Comparison of ENCODE assay signal across 25 mouse cellular contexts in the genomic region with DNA sequence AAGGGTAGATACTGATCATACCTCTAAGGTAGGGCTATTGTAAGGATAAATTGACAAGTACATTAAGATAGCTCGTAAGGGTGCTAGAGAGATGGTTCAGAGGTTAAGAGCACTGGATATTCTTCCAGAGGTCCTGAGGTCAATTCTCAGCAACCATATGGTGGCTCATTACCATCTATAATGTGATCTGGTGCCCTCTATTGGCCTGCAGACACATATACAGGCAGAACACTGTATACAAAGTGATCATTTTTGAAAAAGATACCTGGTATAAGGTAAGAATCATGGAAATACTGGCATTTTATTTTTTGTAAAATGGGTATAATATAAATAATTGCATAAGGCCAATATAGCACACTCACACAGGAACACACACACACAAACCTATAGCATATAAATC.
DNase-seq lines count a peak whose midpoint lies in the region; ATAC-seq and TF ChIP-seq lines count a peak whose summit lies in the region.
"Had no signal": no experiment of that assay in that cellular context is flagged by ENCODE, and none has a peak within 500 bp of the region (broad histone marks: within the 10 kb centered on the region; RNA-seq: fewer than 3 reads in every experiment).

No protein-coding gene starts in this region.

- 0 out of 2 replicates have a peak, but pooled peaks have one; percentile 29 for TF ChIP-seq CTCF in intestine, postnatal 0 days (IDR thresholded peaks at IDR 0.05; ENCODE audit: low read depth)
- peak; percentile 35 for TF ChIP-seq CTCF in midbrain, postnatal 0 days (IDR thresholded peaks at IDR 0.05)

- DNase-seq in embryo, embryonic 11 days, result peak; percentile 20
- no peak for DNase-seq in embryo, embryonic 10 days (ENCODE audit: low spot score)
- no peak for DNase-seq in midbrain, postnatal 0 days (ENCODE audit: low spot score)
- no peak for DNase-seq in gastrocnemius, adult 18-20 months (ENCODE audit: low spot score)
- DNase-seq: adrenal gland, postnatal 14 days; cerebellum, adult 8-10 months; heart, postnatal 14 days; kidney, adult 9 months; kidney, postnatal 36 days; left cerebral cortex, postnatal 4 days; thymus, adult 18-20 months; thymus, postnatal 4 days had no signal

- H3K36me3 ChIP-seq in intestine, postnatal 0 days (ENCODE audit: control insufficient read depth, insufficient read depth), result no peaks in the 10 kb centered on the region
- no peaks in the 10 kb centered on the region for H3K36me3 ChIP-seq in intestine, embryonic 15.5 days
- H3K36me3 ChIP-seq in midbrain, postnatal 0 days (ENCODE audit: insufficient read depth, low read length), result no peaks in the 10 kb centered on the region
- no peaks in the 10 kb centered on the region for H3K36me3 ChIP-seq in midbrain, embryonic 16.5 days (ENCODE audit: control insufficient read depth, insufficient read depth, low read length)
- H3K36me3 ChIP-seq: embryonic facial prominence, embryonic 12.5 days; G1E; heart, embryonic 12.5 days; hindbrain, embryonic 13.5 days; limb, embryonic 15.5 days; midbrain, embryonic 10.5 days; neural tube, embryonic 15.5 days; stomach, embryonic 15.5 days had no signal

- no peak overlapping the region for H3K27ac ChIP-seq in intestine, postnatal 0 days (ENCODE audit: low read depth, low read length)
- no peak overlapping the region for H3K27ac ChIP-seq in intestine, embryonic 15.5 days
- H3K27ac ChIP-seq in midbrain, postnatal 0 days (ENCODE audit: low read depth, low read length), result no peak overlapping the region
- no peak overlapping the region for H3K27ac ChIP-seq in midbrain, embryonic 16.5 days (ENCODE audit: low read length)
- H3K27ac ChIP-seq: embryonic facial prominence, embryonic 12.5 days; hindbrain, embryonic 13.5 days; limb, embryonic 15.5 days; liver, embryonic 14.5 days; midbrain, embryonic 10.5 days; neural tube, embryonic 15.5 days; stomach, embryonic 15.5 days had no signal

- no peaks in the 10 kb centered on the region for H3K27me3 ChIP-seq in intestine, postnatal 0 days (replicated peaks; ENCODE audit: control insufficient read depth, insufficient read depth, low read length)
- no peaks in the 10 kb centered on the region for H3K27me3 ChIP-seq in intestine, embryonic 15.5 days (replicated peaks)
- no peaks in the 10 kb centered on the region for H3K27me3 ChIP-seq in midbrain, postnatal 0 days (ENCODE audit: insufficient read depth, low read length)
- no peaks in the 10 kb centered on the region for H3K27me3 ChIP-seq in midbrain, embryonic 16.5 days (ENCODE audit: control insufficient read depth, insufficient read depth, low read depth, low read length)
- H3K27me3 ChIP-seq: embryonic facial prominence, embryonic 12.5 days; heart, embryonic 12.5 days; hindbrain, embryonic 13.5 days; limb, embryonic 15.5 days; neural tube, embryonic 15.5 days; stomach, embryonic 15.5 days had no signal

- no peaks in the 10 kb centered on the region for H3K4me1 ChIP-seq in intestine, postnatal 0 days (replicated peaks; ENCODE audit: control insufficient read depth, insufficient read depth, low read length)
- no peaks in the 10 kb centered on the region for H3K4me1 ChIP-seq in intestine, embryonic 15.5 days (replicated peaks)
- H3K4me1 ChIP-seq in midbrain, postnatal 0 days (ENCODE audit: insufficient read depth, low read length), result no peaks in the 10 kb centered on the region
- H3K4me1 ChIP-seq in midbrain, embryonic 16.5 days (ENCODE audit: control insufficient read depth, insufficient read depth, low read length), result peaks cover 5% of the 10 kb centered on the region; the same call in 1 of the 2 replicates
- H3K4me1 ChIP-seq: embryonic facial prominence, embryonic 12.5 days; heart, embryonic 12.5 days; hindbrain, embryonic 13.5 days; limb, embryonic 15.5 days; neural tube, embryonic 15.5 days; stomach, embryonic 15.5 days had no signal

- H3K4me3 ChIP-seq in intestine, postnatal 0 days (ENCODE audit: low read depth, low read length), result no peak overlapping the region
- no peak overlapping the region for H3K4me3 ChIP-seq in intestine, embryonic 15.5 days (replicated peaks)
- H3K4me3 ChIP-seq in midbrain, postnatal 0 days (ENCODE audit: low read depth, low read length), result no peak overlapping the region
- H3K4me3 ChIP-seq in midbrain, embryonic 16.5 days (ENCODE audit: low read depth, low read length), result no peak overlapping the region
- H3K4me3 ChIP-seq: embryonic facial prominence, embryonic 12.5 days; heart, embryonic 12.5 days; hindbrain, embryonic 13.5 days; limb, embryonic 15.5 days; midbrain, embryonic 10.5 days; neural tube, embryonic 15.5 days; stomach, embryonic 15.5 days had no signal

- H3K9me3 ChIP-seq in intestine, postnatal 0 days (ENCODE audit: control insufficient read depth), result no peaks in the 10 kb centered on the region
- H3K9me3 ChIP-seq in intestine, embryonic 15.5 days, result no peaks in the 10 kb centered on the region
- no peaks in the 10 kb centered on the region for H3K9me3 ChIP-seq in midbrain, postnatal 0 days (ENCODE audit: low read length)
- no peaks in the 10 kb centered on the region for H3K9me3 ChIP-seq in midbrain, embryonic 16.5 days (replicated peaks; ENCODE audit: control insufficient read depth, low read length, poor library complexity, severe bottlenecking)
- H3K9me3 ChIP-seq: embryonic facial prominence, embryonic 12.5 days; heart, embryonic 12.5 days; hindbrain, embryonic 13.5 days; limb, embryonic 15.5 days; midbrain, embryonic 10.5 days; neural tube, embryonic 15.5 days; stomach, embryonic 15.5 days had no signal

- WGBS in intestine, postnatal 0 days, result 78% methylated on average over 1 of the region's 1 CpGs
- WGBS in intestine, embryonic 15.5 days, result 70% methylated on average over 1 of the region's 1 CpGs
- WGBS in midbrain, postnatal 0 days, result 89% methylated on average over 1 of the region's 1 CpGs
- WGBS in midbrain, embryonic 16.5 days, result 76% methylated on average over 1 of the region's 1 CpGs

- H3K4me2 ChIP-seq in intestine, postnatal 0 days (replicated peaks; ENCODE audit: low read depth), result no peak overlapping the region
- no peak overlapping the region for H3K4me2 ChIP-seq in intestine, embryonic 15.5 days (replicated peaks)
- no peak overlapping the region for H3K4me2 ChIP-seq in midbrain, postnatal 0 days (ENCODE audit: low read depth, low read length, poor library complexity, severe bottlenecking)
- H3K4me2 ChIP-seq in midbrain, embryonic 16.5 days (ENCODE audit: low read length), result no peak overlapping the region
- H3K4me2 ChIP-seq: embryonic facial prominence, embryonic 12.5 days; heart, embryonic 12.5 days; hindbrain, embryonic 13.5 days; limb, embryonic 15.5 days; neural tube, embryonic 15.5 days; stomach, embryonic 15.5 days had no signal

- no peak overlapping the region for H3K9ac ChIP-seq in intestine, postnatal 0 days (ENCODE audit: low read depth, low read length)
- no peak overlapping the region for H3K9ac ChIP-seq in intestine, embryonic 15.5 days
- no peak overlapping the region for H3K9ac ChIP-seq in midbrain, postnatal 0 days (replicated peaks; ENCODE audit: low read length, poor library complexity, severe bottlenecking)
- H3K9ac ChIP-seq in midbrain, embryonic 16.5 days (ENCODE audit: low read depth, low read length), result no peak overlapping the region
- H3K9ac ChIP-seq: embryonic facial prominence, embryonic 12.5 days; heart, embryonic 12.5 days; hindbrain, embryonic 13.5 days; limb, embryonic 15.5 days; liver, embryonic 14.5 days; neural tube, embryonic 15.5 days; stomach, embryonic 15.5 days had no signal

- ATAC-seq in intestine, postnatal 0 days, result no peak
- no peak for ATAC-seq in intestine, embryonic 15.5 days
- no peak for ATAC-seq in midbrain, postnatal 0 days (ENCODE audit: low FRiP score)
- no peak for ATAC-seq in midbrain, embryonic 16.5 days
- ATAC-seq: CD4-positive, CD25-positive, alpha-beta regulatory T cell, adult 4 months had no signal
